Mouse (Mus musculus) hindbrain, postnatal 0 days (tissue): ENCODE data around the gene Gm9736. TPM values are rescaled to one million over a fixed set of nuclear protein-coding genes. Genes with fewer than 3 reads are reported as not detected.
"Not testable (repeated sequence)": the region's sequence is repeated elsewhere in the genome, so short reads cannot be mapped to it uniquely, and the experiment has no call there.

Experiments used
- ATAC-seq: fragments of 200-750 bp; cut with Nextera tagmentation; 2 replicates; pipeline ENCODE4 v1.8.0; 2017; ENCODE audit warnings: mild to moderate bottlenecking, moderate TSS enrichment, moderate library complexity
- DNase-seq: peaks from one replicate; pipeline ENCODE4 v3.0.0-alpha.2; 2015; ENCODE audit warnings: low spot score
- H3K27ac ChIP-seq: fragments of 300-500 bp; sonication (generic); 2 replicates; pipeline ENCODE4 v1.5.1; 2014; ENCODE audit warnings: mild to moderate bottlenecking
- H3K27me3 ChIP-seq: fragments of 300-500 bp; sonication (generic); 2 replicates; pipeline ENCODE4 v1.6.1; 2014; ENCODE audit warnings: low read length, mixed read lengths; ENCODE audit not compliant: insufficient read depth
- H3K36me3 ChIP-seq: fragments of 300-500 bp; sonication (generic); 2 replicates; pipeline ENCODE4 v1.6.1; 2014; ENCODE audit warnings: low read length, mixed read lengths; ENCODE audit not compliant: insufficient read depth
- H3K4me1 ChIP-seq: fragments of 300-500 bp; sonication (generic); 2 replicates; pipeline ENCODE4 v1.6.1; 2014; ENCODE audit warnings: antibody characterized with exemption, low read length, mixed read lengths; ENCODE audit not compliant: insufficient read depth
- H3K4me2 ChIP-seq: fragments of 300-500 bp; sonication (generic); 2 replicates; pipeline ENCODE4 v1.6.1; 2014; ENCODE audit warnings: low read depth, mild to moderate bottlenecking, low read length, moderate library complexity, mixed read lengths
- H3K4me3 ChIP-seq: fragments of 300-500 bp; sonication (generic); 2 replicates; pipeline ENCODE4 v1.5.1; 2014; ENCODE audit warnings: low read length
- H3K9ac ChIP-seq: fragments of 300-500 bp; sonication (generic); replicated peaks from 2 replicates; pipeline ENCODE4 v1.6.1; 2014; ENCODE audit warnings: mild to moderate bottlenecking, low read length, moderate library complexity, mixed read lengths
- H3K9me3 ChIP-seq: fragments of 300-500 bp; sonication (generic); 2 replicates; pipeline ENCODE4 v1.6.1; 2016; ENCODE audit warnings: low read length, mixed read lengths
- CTCF ChIP-seq: IDR thresholded peaks from 2 replicates; pipeline ENCODE4 v1.5.1; 2016; ENCODE audit warnings: antibody characterized with exemption, control low read depth, low read depth
- WGBS: fragments of 180-500 bp; shearing (Covaris S2); extraction: QIAGEN DNeasy Blood & Tissue Kit; methylation state at CpG from one replicate; pipeline ENCODE4 v1.1.7; 2014; 5-methylcytosine and 5-hydroxymethylcytosine counted together
- polyA plus RNA-seq: library from polyadenylated mRNA; unstranded; fragments of >200 nt; fragmentation: Nextera tagmentation; extraction: Ambion mirVana; gene quantifications from 2 replicates; pipeline ENCODE4 v1.2.1, GENCODE M21; 2015
- total RNA-seq: library from RNA; depleted of rRNA; stranded (reverse); fragments of >200 nt; gene quantifications from 2 replicates; pipeline ENCODE4 v1.2.3, GENCODE M21; 2014; rRNA removed

Gene Gm9736
- total RNA-seq (not detected in 2 replicates), polyA plus RNA-seq (not detected in 2 replicates)

DNA sequence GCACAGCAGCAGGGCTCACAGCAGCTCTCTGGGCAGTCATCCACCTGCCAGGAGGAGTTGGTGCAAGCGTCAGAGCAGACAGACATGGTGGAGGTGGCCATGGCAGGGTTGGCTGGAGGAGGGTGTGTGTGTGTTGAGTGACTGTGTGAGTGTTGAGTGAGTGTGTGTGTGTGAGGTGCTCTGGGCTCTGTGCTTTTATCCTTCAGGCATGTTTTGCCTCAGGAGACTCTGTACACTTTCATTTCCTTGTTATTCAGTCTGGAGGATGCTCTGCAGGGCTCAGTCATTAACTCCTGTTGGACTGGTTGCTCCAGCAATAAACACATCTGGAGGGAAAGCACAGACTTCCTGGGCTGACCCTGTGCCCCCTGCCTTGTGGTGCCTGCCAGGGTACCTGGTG, at the start of gene Gm9736:
Gene Gm9736 (minus strand): TSS at position 101 of the 400 bp plus-strand sequence.
- not testable (repeated sequence) for H3K4me1 ChIP-seq, H3K4me2 ChIP-seq, H3K27ac ChIP-seq, H3K36me3 ChIP-seq, H3K4me3 ChIP-seq, H3K27me3 ChIP-seq, ATAC-seq, DNase-seq, H3K9ac ChIP-seq, H3K9me3 ChIP-seq
- WGBS, result 75% methylated on average over 1 of the region's 1 CpGs

DNA sequence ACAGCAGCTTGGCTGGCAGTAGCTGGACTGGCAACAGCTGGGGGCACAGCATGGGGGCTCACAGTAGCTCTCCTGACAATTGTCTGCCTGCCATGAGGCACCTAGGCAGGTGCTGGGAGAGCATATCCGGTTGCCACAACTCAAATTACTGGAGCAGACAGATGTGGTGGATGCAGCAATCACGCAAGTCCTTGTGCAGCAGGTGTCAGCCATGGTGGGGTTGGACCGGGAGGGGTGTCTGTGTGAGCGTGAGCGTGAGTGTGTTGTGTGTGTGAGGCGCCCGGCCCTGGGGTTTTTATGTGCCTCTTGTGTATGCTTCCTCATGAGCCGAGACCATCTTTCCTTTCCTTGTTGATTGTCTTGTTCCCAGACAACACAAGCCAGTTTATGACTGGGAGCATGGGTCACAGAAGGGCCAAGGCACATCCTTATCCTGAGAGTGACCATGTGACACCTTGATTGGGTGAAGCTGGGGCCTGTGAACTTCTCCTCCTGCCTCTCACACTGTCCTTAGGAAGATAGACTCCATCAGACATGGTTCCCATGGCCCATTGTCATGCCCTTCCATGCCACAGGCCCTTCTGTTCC, 47.9 kb upstream of the Gm9736 start, which contains the start of gene Gm19668:
Gene Gm19668 (minus strand): TSS at position 213 of the 588 bp plus-strand sequence.
- H3K27ac ChIP-seq, result no peak within 1 kb of the TSS

DNA sequence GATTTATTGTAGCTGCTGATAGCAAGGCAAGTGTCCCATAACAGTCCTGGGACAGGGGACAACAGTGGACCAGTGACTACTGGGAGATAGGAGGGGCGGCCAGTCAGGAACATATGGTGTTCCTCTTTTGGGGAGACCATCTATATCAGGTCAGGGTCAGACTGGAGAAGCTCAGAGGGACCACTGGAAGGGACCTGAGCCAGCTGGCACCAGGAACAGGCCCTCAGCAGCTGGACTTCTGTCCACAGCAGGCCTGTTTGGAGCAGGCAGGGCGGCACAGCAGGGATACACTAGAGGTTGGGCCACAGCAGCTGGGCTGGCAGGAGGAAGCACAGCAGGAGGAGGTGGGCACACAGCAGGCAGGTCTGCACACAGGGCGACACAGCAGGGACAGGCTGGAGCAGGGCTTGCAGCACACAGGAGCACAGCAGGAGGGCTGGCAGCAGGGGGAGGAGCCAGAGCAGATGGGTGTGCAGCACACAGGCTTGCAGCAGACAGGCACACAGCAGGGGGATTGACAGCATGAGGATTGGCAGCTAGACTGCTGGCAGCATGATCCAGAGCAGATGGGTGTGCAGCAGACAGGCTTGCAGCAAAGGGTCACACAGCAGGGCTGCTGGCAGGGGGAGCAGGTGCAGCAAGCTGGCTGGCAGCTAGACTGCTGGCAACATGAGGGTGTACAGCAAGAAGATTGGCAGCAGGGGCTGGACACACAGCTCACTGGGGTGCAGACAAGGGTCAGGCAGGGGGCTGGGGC, 47.2 kb upstream of the Gm9736 start:
- H3K4me1 ChIP-seq, DNase-seq: not testable (repeated sequence)

More for the DNA sequence above, 47.9 kb upstream of the Gm9736 start, which contains the start of gene Gm19668:
- no peak for TF ChIP-seq CTCF
- no peaks in the 10 kb centered on the region for H3K27me3 ChIP-seq
- H3K4me1 ChIP-seq, result no peaks in the 10 kb centered on the region
- no peak within 1 kb of the TSS for H3K4me2 ChIP-seq
- 0 out of 2 replicates have a peak, but pooled peaks have one; percentile 18 for ATAC-seq
- DNase-seq, result no peak
- H3K4me3 ChIP-seq, result no peak within 1 kb of the TSS
- H3K9ac ChIP-seq, result no peak within 1 kb of the TSS
- no peaks in the 10 kb centered on the region for H3K36me3 ChIP-seq
- no peaks in the 10 kb centered on the region for H3K9me3 ChIP-seq
- 64% methylated on average over 8 of the region's 8 CpGs for WGBS

DNA sequence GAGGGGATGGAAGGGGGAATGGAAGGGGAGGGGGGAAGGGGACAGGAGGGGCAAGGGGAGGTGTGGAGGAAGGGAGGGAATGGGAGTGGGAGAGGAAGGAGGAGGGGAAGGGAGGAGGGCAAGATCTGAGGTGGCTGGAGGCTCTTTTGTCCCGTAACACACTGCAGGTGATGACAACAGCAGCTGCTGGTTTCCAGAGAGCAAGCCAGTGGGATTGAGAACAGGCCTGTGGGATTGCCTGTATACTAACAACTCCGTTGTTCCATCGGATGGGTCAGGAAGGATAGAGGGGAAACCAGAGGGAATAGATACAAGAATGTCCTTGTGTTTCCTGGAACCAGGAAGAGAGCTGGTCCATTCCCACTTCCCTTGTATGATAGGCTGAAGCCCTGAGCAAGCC, 46.5 kb upstream of the Gm9736 start:
- ATAC-seq (no peak), DNase-seq (no peak)
- Histone ChIP-seq H3K4me1 (no peaks in the 10 kb centered on the region), H3K4me3 (no peak overlapping the region), H3K4me2 (no peak overlapping the region), H3K36me3 (no peaks in the 10 kb centered on the region), H3K9me3 (no peaks in the 10 kb centered on the region), H3K9ac (no peak overlapping the region), H3K27ac (no peak overlapping the region), H3K27me3 (no peaks in the 10 kb centered on the region)
- WGBS, result 14% methylated on average over 3 of the region's 3 CpGs
- no peak for TF ChIP-seq CTCF

More for the DNA sequence above, 47.2 kb upstream of the Gm9736 start:
- not testable (repeated sequence) for H3K9ac ChIP-seq, H3K27ac ChIP-seq, H3K4me2 ChIP-seq, H3K36me3 ChIP-seq, H3K9me3 ChIP-seq, ATAC-seq, H3K27me3 ChIP-seq, H3K4me3 ChIP-seq
- 43% methylated on average over 3 of the region's 3 CpGs for WGBS

DNA sequence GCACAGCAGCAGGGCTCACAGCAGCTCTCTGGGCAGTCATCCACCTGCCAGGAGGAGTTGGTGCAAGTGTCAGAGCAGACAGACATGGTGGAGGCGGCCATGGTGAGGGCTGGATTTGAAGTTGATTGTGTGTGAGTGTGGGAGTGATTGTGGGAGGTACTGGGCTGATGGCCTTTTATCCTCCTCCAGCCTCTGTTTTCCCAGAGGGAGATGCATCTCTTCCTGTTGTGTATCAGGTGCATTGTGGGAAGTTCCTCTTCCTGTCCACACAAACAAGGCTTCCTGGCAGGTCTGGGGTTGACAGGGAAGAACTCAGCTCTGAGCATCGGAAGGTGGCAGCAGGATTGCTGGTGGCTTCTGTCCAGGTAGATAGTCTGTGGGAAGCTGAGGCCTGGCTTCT, 43.8 kb upstream of the Gm9736 start, which contains the start of gene Gm9639:
Gene Gm9639 (minus strand): TSS at position 101 of the 400 bp plus-strand sequence.
- ATAC-seq (no peak), DNase-seq (no peak)
- TF ChIP-seq CTCF, result no peak
- H3K27me3 ChIP-seq, result no peaks in the 10 kb centered on the region
- no peak within 1 kb of the TSS for H3K4me2 ChIP-seq
- WGBS, result 42% methylated on average over 2 of the region's 2 CpGs
- H3K4me1 ChIP-seq, result no peaks in the 10 kb centered on the region
- H3K4me3 ChIP-seq, result no peak within 1 kb of the TSS
- no peak within 1 kb of the TSS for H3K27ac ChIP-seq
- H3K9ac ChIP-seq, result no peak within 1 kb of the TSS
- no peaks in the 10 kb centered on the region for H3K36me3 ChIP-seq
- no peaks in the 10 kb centered on the region for H3K9me3 ChIP-seq

DNA sequence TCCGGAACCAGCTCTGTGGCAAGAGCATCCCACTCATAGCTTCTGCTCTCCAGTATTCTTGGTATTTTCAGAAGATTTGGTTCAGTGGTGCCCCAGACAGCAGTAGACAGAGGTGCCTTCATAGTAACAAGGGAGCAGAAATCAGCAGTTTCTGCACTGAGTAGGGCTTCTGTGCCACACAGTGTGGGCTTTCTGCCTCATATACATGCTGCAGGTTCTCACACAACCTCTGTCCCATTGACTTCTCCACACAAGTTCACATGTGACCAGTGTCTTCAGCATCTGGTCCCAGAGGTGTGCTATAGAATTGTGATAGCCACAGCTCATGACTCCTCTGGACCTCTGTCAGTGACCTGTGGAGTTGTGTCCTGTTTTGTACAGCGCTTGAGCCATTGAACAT, 37.5 kb upstream of the Gm9736 start:
- no peaks in the 10 kb centered on the region for H3K9me3 ChIP-seq
- H3K36me3 ChIP-seq, result no peaks in the 10 kb centered on the region
- 89% methylated on average over 2 of the region's 2 CpGs for WGBS
- H3K4me3 ChIP-seq, result no peak overlapping the region
- H3K4me2 ChIP-seq, result no peak overlapping the region
- no peak for ATAC-seq
- no peak overlapping the region for H3K27ac ChIP-seq
- no peak overlapping the region for H3K9ac ChIP-seq
- no peaks in the 10 kb centered on the region for H3K27me3 ChIP-seq
- no peak for DNase-seq
- no peak for TF ChIP-seq CTCF
- no peaks in the 10 kb centered on the region for H3K4me1 ChIP-seq

DNA sequence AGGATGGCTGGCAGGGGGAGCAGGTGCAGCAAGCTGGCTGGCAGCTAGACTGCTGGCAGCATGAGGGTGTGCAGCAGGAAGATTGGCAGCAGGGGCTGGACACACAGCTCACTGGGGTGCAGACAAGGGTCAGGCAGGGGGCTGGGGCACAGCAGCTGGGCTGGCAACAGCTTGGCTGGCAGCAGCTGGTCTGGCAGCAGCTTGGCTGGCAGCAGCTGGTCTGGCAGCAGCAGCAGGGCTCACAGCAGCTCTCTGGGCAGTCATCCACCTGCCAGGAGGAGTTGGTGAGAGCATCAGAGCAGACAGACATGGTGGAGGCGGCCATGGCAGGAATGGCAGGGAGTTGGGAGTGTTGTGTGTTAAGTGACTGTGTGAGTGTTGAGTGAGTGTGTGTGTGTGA, 36.7 kb upstream of the Gm9736 start, which contains the start of gene Gm7137:
Gene Gm7137 (minus strand): TSS at position 325 of the 400 bp plus-strand sequence.
- H3K4me3 ChIP-seq, H3K9me3 ChIP-seq, H3K27me3 ChIP-seq, H3K27ac ChIP-seq, DNase-seq, H3K9ac ChIP-seq, ATAC-seq, H3K4me2 ChIP-seq, H3K36me3 ChIP-seq, H3K4me1 ChIP-seq: not testable (repeated sequence)
- WGBS, result no CpG with 5 or more reads among the region's 1 CpGs

DNA sequence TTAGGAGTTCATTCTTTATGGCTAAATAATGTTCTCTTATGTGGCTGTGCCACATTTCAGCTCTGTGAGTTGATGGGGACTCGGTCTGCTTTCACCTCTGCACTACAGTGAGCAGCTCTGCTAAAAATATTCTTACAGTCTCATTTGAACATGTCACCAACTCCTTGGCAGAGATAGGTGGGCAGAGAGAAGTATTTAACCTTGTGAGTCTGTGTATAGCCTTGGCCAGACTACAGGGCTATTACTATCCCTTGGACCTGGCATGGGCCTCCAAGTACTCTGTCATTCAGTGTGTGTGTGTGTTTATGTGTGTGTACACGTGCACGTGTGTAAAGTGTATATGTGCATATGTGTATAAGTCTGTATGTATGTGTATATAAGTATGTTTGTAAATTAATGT, 32.2 kb upstream of the Gm9736 start:
- not testable (repeated sequence) for H3K36me3 ChIP-seq, H3K4me3 ChIP-seq, ATAC-seq, DNase-seq, H3K9me3 ChIP-seq, H3K9ac ChIP-seq, H3K27ac ChIP-seq, H3K4me2 ChIP-seq, H3K27me3 ChIP-seq, H3K4me1 ChIP-seq
- WGBS, result 92% methylated on average over 1 of the region's 3 CpGs

DNA sequence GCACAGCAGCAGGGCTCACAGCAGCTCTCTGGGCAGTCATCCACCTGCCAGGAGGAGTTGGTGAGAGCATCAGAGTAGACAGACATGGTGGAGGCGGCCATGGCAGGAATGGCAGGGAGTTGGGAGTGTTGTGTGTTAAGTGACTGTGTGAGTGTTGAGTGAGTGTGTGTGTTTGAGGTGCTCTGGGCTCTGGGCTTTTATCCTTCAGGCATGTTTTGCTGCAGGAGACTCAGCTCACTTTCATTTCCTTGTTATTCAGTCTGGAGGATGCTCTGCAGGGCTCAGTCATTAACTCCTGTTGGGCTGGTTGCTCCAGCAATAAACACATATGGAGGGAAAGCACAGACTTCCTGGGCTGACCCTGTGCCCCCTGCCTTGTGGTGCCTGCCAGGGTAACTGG, 31.3 kb upstream of the Gm9736 start, which contains the start of gene Gm3250:
Gene Gm3250 (minus strand): TSS at position 101 of the 400 bp plus-strand sequence.
- H3K4me3 ChIP-seq, H3K27ac ChIP-seq, H3K9ac ChIP-seq, H3K4me1 ChIP-seq, DNase-seq, H3K9me3 ChIP-seq, ATAC-seq, H3K36me3 ChIP-seq, H3K4me2 ChIP-seq, H3K27me3 ChIP-seq: not testable (repeated sequence)
- 80% methylated on average over 1 of the region's 1 CpGs for WGBS
